Mouse (Mus musculus) kidney, postnatal 25 days (tissue): ENCODE data around the gene Usp49.

Source experiments
- DNase-seq, 2 experiments: peaks; one replicate each; pipeline ENCODE4 v3.0.0; 2021; ENCODE audit warnings: mixed read lengths in 2 of 2

Usp49 gene

GRCm38 (mm10) chr17:47695337-47695710, 64.8 kb downstream of the Usp49 start:
- DNase-seq: no peak

GRCm38 (mm10) chr17:47698156-47698555, 67.7 kb downstream of the Usp49 start:
- peak; percentile 75 to 85 for DNase-seq

GRCm38 (mm10) chr17:47699055-47699454, 68.6 kb downstream of the Usp49 start:
- DNase-seq: peak in 1 of 2 experiments; percentile 30

GRCm38 (mm10) chr17:47701793-47702192, 71.3 kb downstream of the Usp49 start:
- DNase-seq: no peak

- DNase-seq: no peak
These were observed 72.3 kb downstream of the Usp49 start for GRCm38 (mm10) chr17:47702548-47703345.

- DNase-seq: no peak
These were observed 73.1 kb downstream of the Usp49 start for GRCm38 (mm10) chr17:47703556-47703955.

- peak in 1 of 2 experiments; percentile 34 for DNase-seq
These were observed 74.2 kb downstream of the Usp49 start for GRCm38 (mm10) chr17:47704692-47705091.

GRCm38 (mm10) chr17:47706196-47706595, 75.7 kb downstream of the Usp49 start:
- peak in 1 of 2 experiments; percentile 26 for DNase-seq

GRCm38 (mm10) chr17:47707961-47708360, 77.5 kb downstream of the Usp49 start:
- peak; percentile 43 to 65 for DNase-seq

GRCm38 (mm10) chr17:47708972-47709371, 78.5 kb downstream of the Usp49 start:
- no peak for DNase-seq

GRCm38 (mm10) chr17:47710036-47710435, 79.5 kb downstream of the Usp49 start:
- DNase-seq: no peak

- DNase-seq: no peak
These were observed 81.4 kb downstream of the Usp49 start for GRCm38 (mm10) chr17:47711883-47712282.

- DNase-seq: no peak
These were observed 82.5 kb downstream of the Usp49 start for GRCm38 (mm10) chr17:47712889-47713571.

GRCm38 (mm10) chr17:47715037-47715436, 84.5 kb downstream of the Usp49 start:
- no peak for DNase-seq

GRCm38 (mm10) chr17:47721183-47721582, 90.7 kb downstream of the Usp49 start:
- DNase-seq: no peak

- no peak for DNase-seq
These were observed 96.1 kb downstream of the Usp49 start, which contains the start of gene Pgc for GRCm38 (mm10) chr17:47726566-47726965. Gene Pgc, plus strand, starts transcription at chr17:47726842.

GRCm38 (mm10) chr17:47730633-47731575, 100.4 kb downstream of the Usp49 start:
- DNase-seq: peak in 1 of 2 experiments; percentile 19

GRCm38 (mm10) chr17:47735553-47736100, 105.1 kb downstream of the Usp49 start:
- DNase-seq: no peak
